Mouse (Mus musculus): Measurements from ENCODE around the gene Limch1. TPM values are rescaled to one million over a fixed set of nuclear protein-coding genes. Genes with fewer than 3 reads are reported as not detected.

The Limch1 gene
- total and polyA plus RNA-seq, 3 experiments: 0.05 TPM; not detected in 2

DNA sequence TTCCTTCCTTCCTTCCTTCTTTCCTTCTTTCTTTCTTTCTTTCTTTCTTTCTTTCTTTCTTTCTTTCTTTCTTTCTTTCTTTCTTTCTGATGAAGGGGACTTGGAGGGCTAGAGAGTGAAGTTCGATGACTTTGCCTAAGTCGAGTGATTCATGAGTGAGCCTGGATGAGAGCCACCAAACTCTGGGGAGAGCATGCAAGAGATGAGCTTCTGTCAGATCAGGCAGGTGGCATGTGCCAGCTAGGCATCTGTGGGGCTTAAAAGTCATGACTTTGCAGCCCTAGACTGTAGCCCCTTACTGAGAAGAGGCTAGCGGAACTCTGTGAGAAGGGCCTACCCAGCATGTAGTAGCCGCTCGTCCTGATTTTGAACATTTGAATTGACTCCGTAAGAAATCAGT, 62.1 kb downstream of the Limch1 start:
- Histone ChIP-seq H3K27ac (ENCODE audit: insufficient read depth, low read depth) (no peak overlapping the region), H3K79me2 (replicated peaks; ENCODE audit: control insufficient read depth, extremely low read depth, insufficient read depth, poor library complexity, severe bottlenecking) (no peaks in the 10 kb centered on the region), H3K4me3 (replicated peaks in 1 of 3; ENCODE audit: low read depth in 2 of 3, low read length in 2 of 3, poor library complexity in 1 of 3) (no peak overlapping the region), H3K9ac (ENCODE audit: insufficient read depth, low read depth) (no peak overlapping the region), H3K27me3 (replicated peaks) (no peaks in the 10 kb centered on the region), H3K9me3 (replicated peaks; ENCODE audit: low read length) (no peaks in the 10 kb centered on the region), H3K4me1 (ENCODE audit: control insufficient read depth in 1 of 2, insufficient read depth in 2 of 2) (no peaks in the 10 kb centered on the region), H3K36me3 (replicated peaks in 1 of 2; ENCODE audit: control insufficient read depth in 1 of 2, insufficient read depth in 1 of 2, low read length in 1 of 2) (no peaks in the 10 kb centered on the region), H3K4me2 (ENCODE audit: insufficient read depth, low read depth, poor library complexity, severe bottlenecking) (no peak overlapping the region)
- DNase-seq (ENCODE audit: extremely low read depth): no peak
- dilution Hi-C loops (cut with MboI; ENCODE audit: extremely low pct_ligation_motif_present, extremely low pct_unique_long_range_greater_than_20kb, low sequenced_read_pairs) (no loop called here), in situ Hi-C loops (cut with MboI; ENCODE audit: low pct_ligation_motif_present, low pct_unique_long_range_greater_than_20kb, low sequenced_read_pairs) (no loop called here)
- no peak for TF ChIP-seq CTCF (conservative IDR thresholded peaks at IDR 0.05 in 1 of 2, IDR thresholded peaks at IDR 0.05 in 1 of 2; ENCODE audit: low read depth in 2 of 2, low read length in 2 of 2)
- TF ChIP-seq KAT2A (IDR thresholded peaks at IDR 0.05; ENCODE audit: insufficient replicate concordance, low read length): no peak
- no peak for TF ChIP-seq ZNF384 (IDR thresholded peaks at IDR 0.05; ENCODE audit: low read depth, low read length)
- TF ChIP-seq SIN3A (IDR thresholded peaks at IDR 0.05; ENCODE audit: low read length): no peak
- TF ChIP-seq MAFK (IDR thresholded peaks at IDR 0.05; ENCODE audit: insufficient replicate concordance, low read length): no peak
- no peak for TF ChIP-seq MYC (IDR thresholded peaks at IDR 0.05; ENCODE audit: low read depth, low read length)
- TF ChIP-seq ZMIZ1 (IDR thresholded peaks at IDR 0.05; ENCODE audit: low read depth, low read length): no peak
- no peak for TF ChIP-seq JUN (IDR thresholded peaks at IDR 0.05; ENCODE audit: insufficient read depth, low read depth, low read length)
- no peak for TF ChIP-seq HCFC1 (IDR thresholded peaks at IDR 0.05; ENCODE audit: low read depth, low read length)
- no peak for TF ChIP-seq GABPA (IDR thresholded peaks at IDR 0.05; ENCODE audit: insufficient replicate concordance, low read depth, low read length)
- TF ChIP-seq ELF1 (IDR thresholded peaks at IDR 0.05; ENCODE audit: low read depth, low read length): no peak
- no peak for TF ChIP-seq ZKSCAN1 (IDR thresholded peaks at IDR 0.05; ENCODE audit: borderline replicate concordance, low read depth, low read length)
- TF ChIP-seq CHD1 (IDR thresholded peaks at IDR 0.05; ENCODE audit: low read depth, low read length): no peak
- TF ChIP-seq USF2 (conservative IDR thresholded peaks at IDR 0.05; ENCODE audit: low read depth, low read length): no peak
- TF ChIP-seq E2F4 (IDR thresholded peaks at IDR 0.05; ENCODE audit: insufficient replicate concordance, low read depth, low read length): no peak
- no peak for TF ChIP-seq SMC3 (IDR thresholded peaks at IDR 0.05; ENCODE audit: low read depth, low read length)
- TF ChIP-seq POLR2A (IDR thresholded peaks at IDR 0.05; ENCODE audit: low read depth, low read length): no peak

DNA sequence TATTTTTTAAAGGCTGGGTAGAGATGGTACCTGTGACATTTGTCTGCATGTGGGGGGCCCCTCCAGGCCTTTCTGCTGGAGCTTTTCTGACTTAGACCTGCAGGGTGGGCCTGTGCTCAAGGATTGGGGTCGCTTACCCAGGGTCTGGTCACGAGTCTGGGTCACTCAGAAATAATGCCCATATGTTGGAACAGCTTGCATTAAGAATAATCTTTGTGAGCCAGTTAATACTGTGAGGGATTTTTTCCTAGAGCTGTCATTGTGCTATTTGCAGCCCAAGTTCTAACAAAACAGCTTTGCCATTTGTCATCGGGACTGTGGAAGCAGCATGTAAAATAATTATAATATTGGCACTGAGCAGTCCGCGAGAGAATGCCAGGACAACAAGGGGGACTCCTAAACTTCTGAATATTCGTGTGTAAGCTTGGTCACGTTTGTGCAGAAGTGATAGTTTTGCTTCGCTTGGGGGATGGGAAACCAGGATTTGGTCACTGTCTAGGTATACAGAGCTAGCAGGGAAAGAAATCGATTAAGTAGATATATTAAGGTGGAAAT, 63.5 kb downstream of the Limch1 start:
- in situ Hi-C loops (cut with MboI; ENCODE audit: low pct_ligation_motif_present, low pct_unique_long_range_greater_than_20kb, low sequenced_read_pairs) (no loop called here), dilution Hi-C loops (cut with MboI; ENCODE audit: extremely low pct_ligation_motif_present, extremely low pct_unique_long_range_greater_than_20kb, low sequenced_read_pairs) (no loop called here)
- Histone ChIP-seq H3K9ac (ENCODE audit: insufficient read depth, low read depth) (no peak overlapping the region), H3K9me3 (replicated peaks; ENCODE audit: low read length) (no peaks in the 10 kb centered on the region), H3K27ac (ENCODE audit: insufficient read depth, low read depth) (no peak overlapping the region), H3K79me2 (replicated peaks; ENCODE audit: control insufficient read depth, extremely low read depth, insufficient read depth, poor library complexity, severe bottlenecking) (no peaks in the 10 kb centered on the region), H3K27me3 (replicated peaks) (no peaks in the 10 kb centered on the region), H3K4me1 (ENCODE audit: control insufficient read depth in 1 of 2, insufficient read depth in 2 of 2) (no peaks in the 10 kb centered on the region), H3K4me3 (replicated peaks in 1 of 3; ENCODE audit: low read depth in 2 of 3, low read length in 2 of 3, poor library complexity in 1 of 3) (no peak overlapping the region), H3K4me2 (ENCODE audit: insufficient read depth, low read depth, poor library complexity, severe bottlenecking) (no peak overlapping the region), H3K36me3 (replicated peaks in 1 of 2; ENCODE audit: control insufficient read depth in 1 of 2, insufficient read depth in 1 of 2, low read length in 1 of 2) (no peaks in the 10 kb centered on the region)
- no peak for DNase-seq (ENCODE audit: extremely low read depth)
- no peak for TF ChIP-seq PAX5 (IDR thresholded peaks at IDR 0.05; ENCODE audit: low read length)
- TF ChIP-seq NRF1 (IDR thresholded peaks at IDR 0.05; ENCODE audit: low read depth, low read length): no peak
- TF ChIP-seq JUN (IDR thresholded peaks at IDR 0.05; ENCODE audit: insufficient read depth, low read depth, low read length): no peak
- no peak for TF ChIP-seq HCFC1 (IDR thresholded peaks at IDR 0.05; ENCODE audit: low read depth, low read length)
- TF ChIP-seq USF2 (conservative IDR thresholded peaks at IDR 0.05; ENCODE audit: low read depth, low read length): no peak
- TF ChIP-seq CHD1 (IDR thresholded peaks at IDR 0.05; ENCODE audit: low read depth, low read length): no peak
- no peak for TF ChIP-seq ZNF384 (IDR thresholded peaks at IDR 0.05; ENCODE audit: low read depth, low read length)
- no peak for TF ChIP-seq ZC3H11A (IDR thresholded peaks at IDR 0.05; ENCODE audit: low read depth, low read length)
- no peak for TF ChIP-seq USF1 (IDR thresholded peaks at IDR 0.05; ENCODE audit: low read depth, low read length)
- no peak for TF ChIP-seq EP300 (IDR thresholded peaks at IDR 0.05; ENCODE audit: low read length)
- no peak for TF ChIP-seq RAD21 (IDR thresholded peaks at IDR 0.05; ENCODE audit: low read depth, low read length)
- no peak for TF ChIP-seq MAZ (IDR thresholded peaks at IDR 0.05; ENCODE audit: low read depth, low read length)
- TF ChIP-seq TCF12 (IDR thresholded peaks at IDR 0.05; ENCODE audit: low read depth, low read length): no peak
- TF ChIP-seq GABPA (IDR thresholded peaks at IDR 0.05; ENCODE audit: insufficient replicate concordance, low read depth, low read length): no peak
- TF ChIP-seq POLR2AphosphoS2 (IDR thresholded peaks at IDR 0.05; ENCODE audit: low read depth, low read length): no peak
